Mouse (Mus musculus): Measurements from ENCODE around the gene Rbm20. TPM values are rescaled to one million over a fixed set of nuclear protein-coding genes. Genes with fewer than 3 reads are reported as not detected.
A peak's percentile ranks its signal among the peaks of the same experiment; 100 is the strongest.

Gene Rbm20
- polyA plus RNA-seq (2012; ENCODE audit: insufficient read depth, insufficient read length, missing spikeins) = not detected in 2 replicates

- Histone ChIP-seq H3K27ac (ENCODE audit: insufficient read depth, low read depth, low read length) (no peak within 1 kb of the TSS), H3K4me1 (ENCODE audit: control insufficient read depth, insufficient read depth, low read length) (no peaks in the 10 kb centered on the region), H3K4me3 (ENCODE audit: insufficient read depth, low read length) (peak within 1 kb of the TSS; percentile 45)
- TF ChIP-seq POLR2A (IDR thresholded peaks at IDR 0.05; ENCODE audit: borderline replicate concordance, low read depth, low read length) (no peak), CTCF (IDR thresholded peaks at IDR 0.05; ENCODE audit: low read depth, low read length) (no peak)
These were observed at the start of gene Rbm20 for GRCm38 (mm10) chr19:53676718-53677634. Rbm20 (plus strand) TSS chr19:53677306.

DNA sequence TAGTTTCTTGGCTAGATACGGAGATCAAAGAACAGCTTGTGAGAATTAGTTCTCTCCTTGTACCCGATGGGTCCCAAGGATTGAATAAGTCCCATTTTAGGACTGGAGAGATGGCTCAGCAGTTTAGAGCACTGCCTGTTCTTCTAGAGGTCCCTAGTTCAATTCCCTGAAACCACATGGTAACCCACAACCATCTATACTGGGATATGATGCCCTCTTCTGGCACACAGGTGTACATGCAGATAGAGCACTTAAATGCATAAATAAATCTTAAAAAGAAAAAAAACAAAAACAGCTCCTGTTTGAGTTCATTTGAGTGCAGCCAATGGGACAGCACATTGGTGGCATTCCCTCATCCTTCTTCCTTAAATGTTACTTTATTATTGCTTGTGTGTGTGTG lies 39.1 kb upstream of the Rbm20 start:
- TF ChIP-seq POLR2A (IDR thresholded peaks at IDR 0.05; ENCODE audit: borderline replicate concordance, low read depth, low read length) = no peak
- TF ChIP-seq CTCF (IDR thresholded peaks at IDR 0.05; ENCODE audit: low read depth, low read length) = no peak
- Histone ChIP-seq H3K4me1 (ENCODE audit: control insufficient read depth, insufficient read depth, low read length) (no peaks in the 10 kb centered on the region), H3K4me3 (ENCODE audit: insufficient read depth, low read length) (no peak overlapping the region), H3K27ac (ENCODE audit: insufficient read depth, low read depth, low read length) (no peak overlapping the region)

DNA sequence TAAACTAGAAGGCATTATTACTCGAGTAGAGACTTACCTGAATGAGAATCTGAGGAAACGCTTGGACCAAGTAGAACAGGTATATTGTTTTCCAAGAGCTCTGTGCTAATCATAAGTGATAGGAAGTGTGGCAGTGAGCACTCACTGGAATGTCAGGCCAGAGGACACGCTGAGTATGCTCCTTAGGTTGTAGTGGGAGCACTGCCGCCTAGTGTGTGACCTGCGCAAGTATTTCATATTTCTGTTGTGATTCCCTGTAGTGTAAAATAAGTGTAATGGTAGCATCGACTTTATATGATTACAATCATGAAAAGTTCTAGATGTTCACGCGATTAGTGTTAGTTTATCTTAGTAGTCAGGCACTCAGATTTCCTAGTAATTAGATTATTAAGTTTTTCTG lies 38.4 kb upstream of the Rbm20 start:
- TF ChIP-seq CTCF (IDR thresholded peaks at IDR 0.05; ENCODE audit: low read depth, low read length) (no peak), POLR2A (IDR thresholded peaks at IDR 0.05; ENCODE audit: borderline replicate concordance, low read depth, low read length) (no peak)
- Histone ChIP-seq H3K4me3 (ENCODE audit: insufficient read depth, low read length) (no peak overlapping the region), H3K27ac (ENCODE audit: insufficient read depth, low read depth, low read length) (no peak overlapping the region), H3K4me1 (ENCODE audit: control insufficient read depth, insufficient read depth, low read length) (no peaks in the 10 kb centered on the region)

- TF ChIP-seq POLR2A (IDR thresholded peaks at IDR 0.05; ENCODE audit: borderline replicate concordance, low read depth, low read length) (no peak), CTCF (IDR thresholded peaks at IDR 0.05; ENCODE audit: low read depth, low read length) (no peak)
- no peaks in the 10 kb centered on the region for H3K4me1 ChIP-seq (ENCODE audit: control insufficient read depth, insufficient read depth, low read length)
These were observed 33.0 kb upstream of the Rbm20 start for GRCm38 (mm10) chr19:53644020-53644595.

GRCm38 (mm10) chr19:53647301-53647700 lies 29.8 kb upstream of the Rbm20 start:
- Histone ChIP-seq H3K27ac (ENCODE audit: insufficient read depth, low read depth, low read length) (no peak overlapping the region), H3K4me1 (ENCODE audit: control insufficient read depth, insufficient read depth, low read length) (no peaks in the 10 kb centered on the region), H3K4me3 (ENCODE audit: insufficient read depth, low read length) (no peak overlapping the region)
- no peak for TF ChIP-seq POLR2A (IDR thresholded peaks at IDR 0.05; ENCODE audit: borderline replicate concordance, low read depth, low read length)
- no peak for TF ChIP-seq CTCF (IDR thresholded peaks at IDR 0.05; ENCODE audit: low read depth, low read length)

More at GRCm38 (mm10) chr19:53644020-53644595, 33.0 kb upstream of the Rbm20 start:
- Histone ChIP-seq H3K27ac (ENCODE audit: insufficient read depth, low read depth, low read length) (no peak overlapping the region), H3K4me3 (ENCODE audit: insufficient read depth, low read length) (no peak overlapping the region)

- H3K27ac ChIP-seq (ENCODE audit: insufficient read depth, low read depth, low read length) = no peak overlapping the region
- TF ChIP-seq POLR2A (IDR thresholded peaks at IDR 0.05; ENCODE audit: borderline replicate concordance, low read depth, low read length) (no peak), CTCF (IDR thresholded peaks at IDR 0.05; ENCODE audit: low read depth, low read length) (no peak)
- no peaks in the 10 kb centered on the region for H3K4me1 ChIP-seq (ENCODE audit: control insufficient read depth, insufficient read depth, low read length)
- H3K4me3 ChIP-seq (ENCODE audit: insufficient read depth, low read length) = no peak overlapping the region
These were observed 29.1 kb upstream of the Rbm20 start for GRCm38 (mm10) chr19:53648056-53648455.

DNA sequence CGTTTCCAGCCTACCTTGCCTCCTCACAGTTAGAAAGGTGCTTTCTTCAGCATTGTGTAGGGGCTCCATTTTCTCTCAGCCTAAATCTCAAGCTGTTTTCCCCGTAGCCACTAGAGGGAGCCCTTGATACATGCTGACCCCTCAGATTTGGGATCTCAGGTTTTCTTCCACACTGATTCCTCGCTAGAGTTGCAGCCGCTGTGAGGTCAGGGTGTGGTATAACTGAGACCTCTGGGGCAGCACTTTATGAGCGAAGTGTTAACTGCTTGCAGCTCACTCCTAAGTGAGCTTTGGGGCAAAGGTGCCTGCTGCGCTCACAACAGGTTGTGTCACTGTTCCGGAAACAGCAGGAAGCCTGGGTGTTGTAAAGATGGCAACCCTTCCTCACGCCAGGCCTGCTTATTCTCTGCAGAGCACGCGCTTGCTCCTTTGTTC lies 28.3 kb upstream of the Rbm20 start:
- Histone ChIP-seq H3K4me1 (ENCODE audit: control insufficient read depth, insufficient read depth, low read length) (peaks cover 3% of the 10 kb centered on the region), H3K27ac (ENCODE audit: insufficient read depth, low read depth, low read length) (no peak overlapping the region), H3K4me3 (ENCODE audit: insufficient read depth, low read length) (no peak overlapping the region)
- TF ChIP-seq POLR2A (IDR thresholded peaks at IDR 0.05; ENCODE audit: borderline replicate concordance, low read depth, low read length) (no peak), CTCF (IDR thresholded peaks at IDR 0.05; ENCODE audit: low read depth, low read length) (peak; percentile 79)

GRCm38 (mm10) chr19:53649361-53649760 lies 27.7 kb upstream of the Rbm20 start:
- no peak overlapping the region for H3K27ac ChIP-seq (ENCODE audit: insufficient read depth, low read depth, low read length)
- no peak for TF ChIP-seq POLR2A (IDR thresholded peaks at IDR 0.05; ENCODE audit: borderline replicate concordance, low read depth, low read length)

DNA sequence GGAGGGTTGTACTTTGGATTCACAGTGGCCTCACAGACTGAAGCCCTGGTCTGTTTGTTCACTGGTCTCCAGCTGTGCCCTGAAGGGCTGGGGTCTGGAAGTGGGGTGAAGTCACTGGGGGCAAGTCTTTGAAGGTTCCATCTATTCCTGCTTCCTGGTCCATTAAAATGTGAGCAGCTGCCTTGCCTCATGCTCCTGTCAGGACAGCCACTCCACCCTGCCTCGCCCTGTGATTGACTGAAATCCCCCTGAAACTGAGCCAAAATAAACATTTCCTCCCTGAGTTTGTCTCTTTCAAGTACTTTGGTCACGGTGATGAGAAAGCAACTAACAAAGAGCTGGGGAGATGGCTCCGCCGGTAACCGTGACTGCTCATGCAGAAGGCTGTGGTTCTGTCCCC lies 27.3 kb upstream of the Rbm20 start:
- TF ChIP-seq CTCF (IDR thresholded peaks at IDR 0.05; ENCODE audit: low read depth, low read length) (no peak), POLR2A (IDR thresholded peaks at IDR 0.05; ENCODE audit: borderline replicate concordance, low read depth, low read length) (no peak)
- Histone ChIP-seq H3K4me1 (ENCODE audit: control insufficient read depth, insufficient read depth, low read length) (peaks cover 8% of the 10 kb centered on the region), H3K27ac (ENCODE audit: insufficient read depth, low read depth, low read length) (no peak overlapping the region), H3K4me3 (ENCODE audit: insufficient read depth, low read length) (no peak overlapping the region)

More at GRCm38 (mm10) chr19:53649361-53649760, 27.7 kb upstream of the Rbm20 start:
- peaks cover 8% of the 10 kb centered on the region for H3K4me1 ChIP-seq (ENCODE audit: control insufficient read depth, insufficient read depth, low read length)
- no peak overlapping the region for H3K4me3 ChIP-seq (ENCODE audit: insufficient read depth, low read length)

DNA sequence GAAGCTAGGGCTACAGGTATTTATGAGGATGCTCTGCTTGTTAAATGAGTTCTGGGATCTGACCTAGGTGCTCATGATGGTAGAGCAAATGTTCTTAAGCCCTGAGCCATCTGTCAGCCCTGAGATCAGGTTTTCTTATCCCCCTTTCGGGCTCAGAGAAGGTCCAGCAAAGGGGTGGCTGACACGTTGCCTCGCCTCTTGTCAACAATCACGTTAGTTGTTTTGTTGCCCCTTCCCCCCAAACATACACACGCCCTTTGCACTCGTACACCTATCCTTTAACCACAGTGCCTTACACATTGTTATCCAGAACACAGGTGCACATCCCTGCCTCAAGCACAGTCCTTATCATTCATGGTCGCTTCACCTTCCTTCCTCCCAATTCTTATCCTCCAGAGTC lies 26.2 kb upstream of the Rbm20 start:
- H3K4me3 ChIP-seq (ENCODE audit: insufficient read depth, low read length) = no peak overlapping the region
- TF ChIP-seq POLR2A (IDR thresholded peaks at IDR 0.05; ENCODE audit: borderline replicate concordance, low read depth, low read length) (no peak), CTCF (IDR thresholded peaks at IDR 0.05; ENCODE audit: low read depth, low read length) (no peak)
- H3K27ac ChIP-seq (ENCODE audit: insufficient read depth, low read depth, low read length) = no peak overlapping the region
- peaks cover 8% of the 10 kb centered on the region for H3K4me1 ChIP-seq (ENCODE audit: control insufficient read depth, insufficient read depth, low read length)

All from bone marrow macrophage, adult 2 months (primary cell).